Comparison of ENCODE assay signal across 8 mouse cellular contexts in genomic region chr4:95105926-95106622, GRCm38 (mm10). TPM values are rescaled to one million over a fixed set of nuclear protein-coding genes. Genes with fewer than 3 reads are reported as not detected.
DNase-seq lines count a peak whose midpoint lies in the region; ATAC-seq and TF ChIP-seq lines count a peak whose summit lies in the region.

No protein-coding gene starts in this region.

- no peaks in the 10 kb centered on the region for H3K36me3 ChIP-seq in embryonic facial prominence, embryonic 12.5 days
- H3K36me3 ChIP-seq in heart, postnatal 0 days (replicated peaks; ENCODE audit: control insufficient read depth, insufficient read depth, low read length) = no peaks in the 10 kb centered on the region
- H3K36me3 ChIP-seq in limb, embryonic 10.5 days = 0 out of 2 replicates have a peak, but pooled peaks cover 4% of the 10 kb centered on the region
- no peaks in the 10 kb centered on the region for H3K36me3 ChIP-seq in midbrain, embryonic 16.5 days (ENCODE audit: control insufficient read depth, insufficient read depth, low read length)

- no peak for TF ChIP-seq EP300 in heart, postnatal 0 days (IDR thresholded peaks at IDR 0.05; ENCODE audit: low read depth)

- no peak for TF ChIP-seq CTCF in heart, postnatal 0 days (IDR thresholded peaks at IDR 0.05; ENCODE audit: low read depth)

- H3K27ac ChIP-seq in embryonic facial prominence, embryonic 12.5 days = peak overlapping the region; percentile 69
- H3K27ac ChIP-seq in heart, postnatal 0 days (ENCODE audit: low read depth) = peak overlapping the region; percentile 70
- peak overlapping the region; percentile 83 for H3K27ac ChIP-seq in limb, embryonic 10.5 days
- no peak overlapping the region for H3K27ac ChIP-seq in midbrain, embryonic 16.5 days (ENCODE audit: low read length)

- no peak for DNase-seq in cerebellum, adult 11 months
- peak; percentile 54 for DNase-seq in ES-CJ7 (ENCODE audit: low read depth, low spot score)
- peak; percentile 49 for DNase-seq in heart, postnatal 0 days (ENCODE audit: low spot score)
- peak; percentile 43 for DNase-seq in limb, embryonic 10.5 days (ENCODE audit: low spot score)
- no peak for DNase-seq in frontal cortex, postnatal 25 days (ENCODE audit: low spot score in 2 of 2)

- 0 out of 2 replicates have a peak overlapping the region, but pooled peaks have one; percentile 5 for H3K4me3 ChIP-seq in embryonic facial prominence, embryonic 12.5 days
- H3K4me3 ChIP-seq in heart, postnatal 0 days (ENCODE audit: low read depth, low read length) = no peak overlapping the region; the same call in 1 of the 2 replicates
- no peak overlapping the region for H3K4me3 ChIP-seq in limb, embryonic 10.5 days
- H3K4me3 ChIP-seq in midbrain, embryonic 16.5 days (ENCODE audit: low read depth, low read length) = peak overlapping the region; percentile 21

- peaks cover 34% of the 10 kb centered on the region for H3K4me1 ChIP-seq in embryonic facial prominence, embryonic 12.5 days
- H3K4me1 ChIP-seq in heart, postnatal 0 days (ENCODE audit: control insufficient read depth, insufficient read depth) = no peaks in the 10 kb centered on the region
- peaks cover 40% of the 10 kb centered on the region for H3K4me1 ChIP-seq in limb, embryonic 10.5 days
- H3K4me1 ChIP-seq in midbrain, embryonic 16.5 days (ENCODE audit: control insufficient read depth, insufficient read depth, low read length) = peaks cover 10% of the 10 kb centered on the region

- H3K9ac ChIP-seq in embryonic facial prominence, embryonic 12.5 days = no peak overlapping the region
- no peak overlapping the region for H3K9ac ChIP-seq in heart, postnatal 0 days (replicated peaks; ENCODE audit: low read depth, low read length)
- H3K9ac ChIP-seq in midbrain, embryonic 16.5 days (ENCODE audit: low read depth, low read length) = peak overlapping the region; percentile 33; the same call in 1 of the 2 replicates

- no peaks in the 10 kb centered on the region for H3K27me3 ChIP-seq in embryonic facial prominence, embryonic 12.5 days
- no peaks in the 10 kb centered on the region for H3K27me3 ChIP-seq in heart, postnatal 0 days (ENCODE audit: control insufficient read depth, insufficient read depth, low read length)
- no peaks in the 10 kb centered on the region for H3K27me3 ChIP-seq in limb, embryonic 10.5 days (ENCODE audit: low read depth, poor library complexity, severe bottlenecking)
- no peaks in the 10 kb centered on the region for H3K27me3 ChIP-seq in midbrain, embryonic 16.5 days (ENCODE audit: control insufficient read depth, insufficient read depth, low read depth, low read length)

- H3K9me3 ChIP-seq in embryonic facial prominence, embryonic 12.5 days = peaks cover 7% of the 10 kb centered on the region
- H3K9me3 ChIP-seq in heart, postnatal 0 days (replicated peaks; ENCODE audit: control insufficient read depth, low read length) = 0 out of 2 replicates have a peak, but pooled peaks cover 3% of the 10 kb centered on the region
- no peaks in the 10 kb centered on the region for H3K9me3 ChIP-seq in limb, embryonic 10.5 days (replicated peaks)
- no peaks in the 10 kb centered on the region for H3K9me3 ChIP-seq in midbrain, embryonic 16.5 days (replicated peaks; ENCODE audit: control insufficient read depth, low read length, poor library complexity, severe bottlenecking)

- peak overlapping the region; percentile 26 for H3K4me2 ChIP-seq in embryonic facial prominence, embryonic 12.5 days (replicated peaks)
- H3K4me2 ChIP-seq in heart, postnatal 0 days (ENCODE audit: low read depth, low read length) = peak overlapping the region; percentile 41
- peak overlapping the region; percentile 46 for H3K4me2 ChIP-seq in midbrain, embryonic 16.5 days (ENCODE audit: low read length)

- WGBS in embryonic facial prominence, embryonic 12.5 days = 22% methylated on average over 16 of the region's 16 CpGs
- WGBS in heart, postnatal 0 days = 40% methylated on average over 16 of the region's 16 CpGs
- WGBS in limb, embryonic 10.5 days = 58% methylated on average over 16 of the region's 16 CpGs
- 27% methylated on average over 16 of the region's 16 CpGs for WGBS in midbrain, embryonic 16.5 days

- ATAC-seq in cerebellum, adult (ENCODE audit: insufficient number of reproducible peaks, low FRiP score, low TSS enrichment) = 0 out of 2 replicates have a peak, but pooled peaks have one; percentile 27
- peak; percentile 68 for ATAC-seq in embryonic facial prominence, embryonic 12.5 days (ENCODE audit: insufficient number of reproducible peaks, insufficient read depth, low FRiP score, low TSS enrichment)
- ATAC-seq in heart, postnatal 0 days (ENCODE audit: insufficient read depth, low read depth) = peak; percentile 66
- peak; percentile 69 for ATAC-seq in midbrain, embryonic 16.5 days

RNA-seq across cellular contexts. Expression of gene Jun, which starts 54.1 kb away (rescaled TPM):
- 112 and 118 TPM in 2 replicates for polyA plus RNA-seq in embryonic facial prominence, embryonic 12.5 days (2016; fragmentation: Nextera tagmentation; extraction: Ambion mirVana)
- total RNA-seq in heart, postnatal 0 days (2014; rRNA removed; ENCODE audit: low replicate concordance) = 82.6 and 111 TPM in 2 replicates
- 49.5 and 74.1 TPM in 2 replicates for polyA plus RNA-seq in heart, postnatal 0 days (2015; fragmentation: Nextera tagmentation; extraction: Ambion mirVana)
- 24.6 and 45.4 TPM in 2 replicates for polyA plus RNA-seq in limb, embryonic 10.5 days (2016; fragmentation: Nextera tagmentation; extraction: Ambion mirVana)
- polyA plus RNA-seq in midbrain, embryonic 16.5 days (2015; fragmentation: Nextera tagmentation; extraction: Ambion mirVana) = 49.3 and 54.0 TPM in 2 replicates

Comparison
In these comparisons a context has a peak if more than half of its experiments do, and no peak if none do; other contexts are left out.
1. DNase-seq: peak in ES-CJ7 (single experiment), heart, postnatal 0 days (single experiment) and limb, embryonic 10.5 days (single experiment); none in cerebellum, adult 11 months (single experiment) and frontal cortex, postnatal 25 days (0 of 2).
2. H3K4me3 ChIP-seq: peak in embryonic facial prominence, embryonic 12.5 days (single experiment) and midbrain, embryonic 16.5 days (single experiment); none in heart, postnatal 0 days (single experiment) and limb, embryonic 10.5 days (single experiment).
3. Peak in every context shown above with its lines, with median percentiles within 50 percentile points of each other: ATAC-seq and H3K4me2 ChIP-seq.